Mouse (Mus musculus): Measurements from ENCODE around the gene Ugt2a2. TPM values are rescaled to one million over a fixed set of nuclear protein-coding genes. Genes with fewer than 3 reads are reported as not detected.
A peak's percentile ranks its signal among the peaks of the same experiment; 100 is the strongest.
"Not testable (repeated sequence)": the region's sequence is repeated elsewhere in the genome, so short reads cannot be mapped to it uniquely, and the experiment has no call there.

Ugt2a2 gene
- polyA plus RNA-seq, 1 experiment from 2014 or later, result not detected

DNA sequence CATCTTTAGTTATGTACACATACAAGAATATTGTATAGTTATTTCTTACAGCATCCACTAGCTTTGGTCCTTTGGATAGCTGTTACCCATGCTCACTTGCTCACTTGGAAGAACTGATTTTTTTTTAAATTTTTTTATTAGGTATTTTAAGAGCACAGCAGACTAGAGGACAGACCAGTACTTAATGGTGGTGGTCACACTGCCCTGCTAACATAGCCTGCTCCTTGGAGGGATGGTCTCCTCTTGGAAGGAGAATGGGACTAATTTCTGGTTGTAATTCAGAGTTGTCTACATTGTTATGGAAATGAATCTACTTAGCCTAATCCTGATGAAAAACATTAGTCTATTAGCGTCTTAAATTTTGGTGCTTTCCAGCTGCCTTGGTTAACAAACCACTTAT lies 23.2 kb downstream of the Ugt2a2 start:
- WGBS, result 51% methylated on average over 1 of the region's 1 CpGs
- H3K27me3 ChIP-seq (ENCODE audit: insufficient read depth, low read length), result no peaks in the 10 kb centered on the region
- no peak for DNase-seq
- H3K9ac ChIP-seq, result no peak overlapping the region
- ATAC-seq (ENCODE audit: insufficient read depth), result no peak
- no peaks in the 10 kb centered on the region for H3K4me1 ChIP-seq (ENCODE audit: insufficient read depth)
- TF ChIP-seq CTCF (IDR thresholded peaks at IDR 0.05; ENCODE audit: low read depth), result no peak
- H3K4me3 ChIP-seq (ENCODE audit: low read depth, low read length), result no peak overlapping the region
- H3K27ac ChIP-seq (ENCODE audit: low read depth), result no peak overlapping the region
- no peaks in the 10 kb centered on the region for H3K36me3 ChIP-seq (ENCODE audit: insufficient read depth)
- no peaks in the 10 kb centered on the region for H3K9me3 ChIP-seq (ENCODE audit: low read depth, low read length)
- no peak overlapping the region for H3K4me2 ChIP-seq

DNA sequence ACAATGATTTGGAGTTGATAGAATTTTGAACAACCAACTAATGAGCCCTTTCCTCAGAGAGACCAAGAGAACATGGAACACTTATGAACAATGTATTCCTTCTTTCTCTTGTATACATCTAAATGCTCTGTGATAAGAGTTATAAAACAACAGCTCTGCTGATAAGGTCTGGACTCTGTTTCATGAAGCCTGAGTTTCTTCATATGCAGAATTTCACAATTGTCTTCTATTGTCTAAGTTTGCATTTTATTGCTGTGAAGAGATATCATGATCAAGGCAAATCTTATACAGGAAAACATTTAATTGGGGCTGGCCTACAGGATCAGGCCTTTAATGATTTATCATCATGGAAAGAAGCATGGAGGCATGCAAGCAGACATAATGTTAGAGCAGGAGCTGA lies 24.4 kb downstream of the Ugt2a2 start:
- H3K9ac ChIP-seq, result no peak overlapping the region
- no peak for DNase-seq
- ATAC-seq (ENCODE audit: insufficient read depth), result no peak
- no peaks in the 10 kb centered on the region for H3K9me3 ChIP-seq (ENCODE audit: low read depth, low read length)
- no peak overlapping the region for H3K4me2 ChIP-seq
- no peak overlapping the region for H3K4me3 ChIP-seq (ENCODE audit: low read depth, low read length)
- H3K4me1 ChIP-seq (ENCODE audit: insufficient read depth), result no peaks in the 10 kb centered on the region
- H3K36me3 ChIP-seq (ENCODE audit: insufficient read depth), result no peaks in the 10 kb centered on the region
- H3K27me3 ChIP-seq (ENCODE audit: insufficient read depth, low read length), result no peaks in the 10 kb centered on the region
- H3K27ac ChIP-seq (ENCODE audit: low read depth), result no peak overlapping the region
- no peak for TF ChIP-seq CTCF (IDR thresholded peaks at IDR 0.05; ENCODE audit: low read depth)

DNA sequence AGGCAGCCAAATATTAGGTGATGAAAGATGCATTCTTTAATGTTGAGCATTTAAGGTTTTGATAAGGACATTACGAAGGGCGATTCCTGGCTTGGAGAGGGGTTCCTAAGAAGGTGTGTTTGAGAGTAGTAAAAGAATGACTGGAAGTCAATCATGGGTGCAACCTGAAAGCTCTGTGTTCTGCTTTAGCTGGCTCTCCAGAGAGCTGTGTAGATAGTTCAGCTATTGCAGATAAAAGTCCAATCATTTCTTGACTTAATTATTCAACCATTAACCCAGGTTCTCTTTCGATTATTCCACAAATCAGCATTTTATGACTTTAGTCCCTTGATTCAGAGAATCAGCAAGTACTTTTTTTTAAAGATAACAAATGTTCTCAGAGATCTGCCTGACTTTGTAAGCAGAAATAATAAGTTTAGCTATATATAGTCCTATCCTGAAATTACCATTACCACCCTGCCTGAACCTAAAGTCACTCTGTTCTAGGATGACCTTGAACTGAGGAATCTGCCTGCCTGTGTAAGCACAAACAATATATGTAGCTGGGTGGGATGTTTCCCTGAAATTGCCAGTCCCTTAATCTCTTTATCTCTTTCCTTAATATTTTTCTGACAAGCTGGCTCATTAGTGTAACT lies 25.7 kb downstream of the Ugt2a2 start:
- no peak for ATAC-seq (ENCODE audit: insufficient read depth)
- H3K4me2 ChIP-seq, result no peak overlapping the region
- no peak for DNase-seq
- H3K4me1 ChIP-seq (ENCODE audit: insufficient read depth), result no peaks in the 10 kb centered on the region
- no peaks in the 10 kb centered on the region for H3K27me3 ChIP-seq (ENCODE audit: insufficient read depth, low read length)
- no peak overlapping the region for H3K27ac ChIP-seq (ENCODE audit: low read depth)
- no peaks in the 10 kb centered on the region for H3K36me3 ChIP-seq (ENCODE audit: insufficient read depth)
- no peaks in the 10 kb centered on the region for H3K9me3 ChIP-seq (ENCODE audit: low read depth, low read length)
- TF ChIP-seq CTCF (IDR thresholded peaks at IDR 0.05; ENCODE audit: low read depth), result no peak
- WGBS, result 83% methylated on average over 3 of the region's 3 CpGs
- H3K9ac ChIP-seq, result no peak overlapping the region
- H3K4me3 ChIP-seq (ENCODE audit: low read depth, low read length), result no peak overlapping the region

DNA sequence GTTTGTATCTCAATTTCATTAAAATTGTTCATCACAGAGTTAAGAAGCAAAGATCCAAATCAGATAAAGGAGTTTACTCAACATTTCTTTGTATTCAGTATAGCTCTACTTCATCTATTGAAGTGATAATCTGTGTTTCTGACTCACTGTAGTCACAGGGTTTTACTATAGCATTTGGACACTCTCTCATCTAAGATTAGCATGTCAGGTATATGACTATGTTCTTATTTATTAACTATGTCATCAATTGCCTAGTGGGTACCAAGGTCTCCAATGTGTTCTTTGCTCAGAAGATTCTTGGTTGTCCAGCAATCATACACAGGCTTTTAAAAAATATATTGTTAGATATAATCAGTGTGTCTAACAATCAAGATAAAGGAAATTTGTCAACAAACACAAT lies 26.5 kb downstream of the Ugt2a2 start:
- Histone ChIP-seq H3K4me3 (ENCODE audit: low read depth, low read length) (no peak overlapping the region), H3K36me3 (ENCODE audit: insufficient read depth) (no peaks in the 10 kb centered on the region), H3K9me3 (ENCODE audit: low read depth, low read length) (no peaks in the 10 kb centered on the region), H3K4me1 (ENCODE audit: insufficient read depth) (no peaks in the 10 kb centered on the region), H3K27ac (ENCODE audit: low read depth) (no peak overlapping the region), H3K4me2 (no peak overlapping the region), H3K27me3 (ENCODE audit: insufficient read depth, low read length) (no peaks in the 10 kb centered on the region), H3K9ac (no peak overlapping the region)
- TF ChIP-seq CTCF (IDR thresholded peaks at IDR 0.05; ENCODE audit: low read depth), result no peak
- no peak for ATAC-seq (ENCODE audit: insufficient read depth)
- DNase-seq, result no peak

DNA sequence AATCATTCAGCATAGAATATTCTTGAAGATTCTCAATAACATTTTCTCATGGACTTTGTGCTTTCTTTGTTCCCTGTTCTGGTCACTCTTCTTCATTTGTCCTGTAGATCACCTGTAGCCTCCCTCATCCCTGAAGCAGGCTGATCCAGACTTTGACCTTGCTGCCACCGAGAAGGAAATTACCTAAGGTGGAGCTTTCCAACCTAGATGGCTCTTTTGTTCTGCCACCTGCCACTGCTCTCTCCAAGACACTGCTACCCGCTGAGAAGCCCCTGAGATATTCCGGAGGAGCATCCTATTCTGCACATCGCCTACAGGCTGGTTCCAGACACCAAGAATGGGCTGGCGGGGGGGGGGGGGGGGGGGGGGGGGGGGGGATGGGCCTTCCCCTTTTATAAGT lies 29.5 kb downstream of the Ugt2a2 start:
- H3K9me3 ChIP-seq (ENCODE audit: low read depth, low read length), result not testable (repeated sequence)

DNA sequence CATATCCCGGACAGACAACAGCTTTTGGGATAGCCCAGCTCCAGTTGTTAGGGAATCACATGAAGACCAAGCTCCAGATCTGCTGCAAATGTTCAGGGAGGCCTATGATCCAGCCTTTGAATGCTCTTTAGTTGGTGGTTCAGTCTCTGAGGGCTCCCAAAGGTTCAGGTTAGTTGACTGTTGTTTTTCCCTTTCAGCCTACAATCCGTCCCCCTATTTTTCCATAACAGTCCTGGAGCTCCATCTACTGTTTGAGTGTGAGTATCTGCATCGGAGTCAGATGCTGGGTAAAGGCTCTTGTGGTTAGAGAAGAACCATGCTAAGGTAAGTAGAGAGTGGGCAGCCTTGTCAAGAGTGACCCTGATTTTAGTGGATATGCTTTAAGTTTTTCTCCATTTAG lies 45.8 kb downstream of the Ugt2a2 start:
- Histone ChIP-seq H3K4me2 (no peak overlapping the region), H3K27ac (ENCODE audit: low read depth) (no peak overlapping the region), H3K36me3 (ENCODE audit: insufficient read depth) (no peaks in the 10 kb centered on the region), H3K4me3 (ENCODE audit: low read depth, low read length) (no peak overlapping the region), H3K27me3 (ENCODE audit: insufficient read depth, low read length) (no peaks in the 10 kb centered on the region), H3K9me3 (ENCODE audit: low read depth, low read length) (no peaks in the 10 kb centered on the region), H3K4me1 (ENCODE audit: insufficient read depth) (no peaks in the 10 kb centered on the region), H3K9ac (no peak overlapping the region)
- WGBS, result 41% methylated on average over 3 of the region's 3 CpGs
- peak; percentile 54 for TF ChIP-seq CTCF (IDR thresholded peaks at IDR 0.05; ENCODE audit: low read depth)
- DNase-seq (peak; percentile 56), ATAC-seq (ENCODE audit: insufficient read depth) (no peak)

More for the DNA sequence above, 29.5 kb downstream of the Ugt2a2 start:
- WGBS, result 85% methylated on average over 4 of the region's 5 CpGs
- not testable (repeated sequence) for H3K4me2 ChIP-seq; H3K27me3 ChIP-seq (ENCODE audit: insufficient read depth, low read length); H3K9ac ChIP-seq; H3K36me3 ChIP-seq (ENCODE audit: insufficient read depth); H3K4me1 ChIP-seq (ENCODE audit: insufficient read depth); ATAC-seq (ENCODE audit: insufficient read depth); DNase-seq; H3K4me3 ChIP-seq (ENCODE audit: low read depth, low read length); H3K27ac ChIP-seq (ENCODE audit: low read depth)

DNA sequence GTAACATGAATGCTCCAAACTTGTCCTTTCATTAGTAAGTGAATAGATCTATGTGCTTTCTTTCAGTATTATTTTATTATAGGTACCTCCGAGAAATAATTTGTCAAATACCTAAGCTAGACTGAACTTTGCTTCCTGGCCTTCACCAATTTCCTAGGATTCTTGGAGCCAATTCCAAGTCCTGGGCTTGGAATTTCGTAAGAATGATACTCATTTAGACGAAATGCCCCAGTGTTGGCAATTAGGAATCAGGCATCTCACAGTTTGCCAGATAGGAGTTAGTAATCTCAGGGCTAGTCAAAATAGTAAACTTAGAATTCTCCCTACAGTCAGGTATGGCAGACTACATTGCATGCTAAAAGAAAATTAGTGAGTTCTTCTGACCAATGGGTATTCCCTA lies 56.4 kb downstream of the Ugt2a2 start:
- H3K27ac ChIP-seq (ENCODE audit: low read depth), result no peak overlapping the region
- H3K4me1 ChIP-seq (ENCODE audit: insufficient read depth), result no peaks in the 10 kb centered on the region
- no peaks in the 10 kb centered on the region for H3K36me3 ChIP-seq (ENCODE audit: insufficient read depth)
- no peak overlapping the region for H3K4me2 ChIP-seq
- TF ChIP-seq CTCF (IDR thresholded peaks at IDR 0.05; ENCODE audit: low read depth), result no peak
- no peaks in the 10 kb centered on the region for H3K9me3 ChIP-seq (ENCODE audit: low read depth, low read length)
- H3K4me3 ChIP-seq (ENCODE audit: low read depth, low read length), result no peak overlapping the region
- WGBS, result 83% methylated on average over 3 of the region's 3 CpGs
- no peaks in the 10 kb centered on the region for H3K27me3 ChIP-seq (ENCODE audit: insufficient read depth, low read length)
- ATAC-seq (ENCODE audit: insufficient read depth) (no peak), DNase-seq (no peak)
- H3K9ac ChIP-seq, result no peak overlapping the region

DNA sequence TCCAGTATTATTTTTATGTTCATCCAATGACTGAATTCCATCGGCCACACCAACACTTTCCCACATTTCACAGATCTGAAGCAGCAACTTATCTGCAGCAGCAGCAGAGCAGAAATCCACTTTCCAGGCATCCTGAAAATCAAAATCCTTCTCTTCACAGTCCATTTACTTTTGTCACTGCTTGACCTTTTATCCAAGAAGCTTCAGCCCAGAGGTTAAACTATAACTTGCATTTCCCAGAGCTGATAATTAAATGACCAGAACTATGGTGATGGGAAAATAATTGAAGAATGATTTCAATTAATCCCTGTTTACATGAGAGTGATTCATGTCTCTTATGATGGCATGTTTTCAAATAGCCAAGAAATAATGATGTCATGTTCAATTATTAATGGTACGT lies 58.0 kb downstream of the Ugt2a2 start, which contains the start of gene Ugt2b38:
Ugt2b38 (minus strand) TSS at position 163 of the 400 bp plus-strand sequence.
- not testable (repeated sequence) for H3K36me3 ChIP-seq (ENCODE audit: insufficient read depth); H3K4me2 ChIP-seq; H3K27ac ChIP-seq (ENCODE audit: low read depth); ATAC-seq (ENCODE audit: insufficient read depth); H3K27me3 ChIP-seq (ENCODE audit: insufficient read depth, low read length); H3K9me3 ChIP-seq (ENCODE audit: low read depth, low read length); DNase-seq; H3K4me1 ChIP-seq (ENCODE audit: insufficient read depth); H3K4me3 ChIP-seq (ENCODE audit: low read depth, low read length); H3K9ac ChIP-seq
- WGBS, result 93% methylated on average over 1 of the region's 2 CpGs

Other genes with a start within 250 kb of the Ugt2a2 start
- gene Ugt2b37, start 227.5 kb downstream of the Ugt2a2 start, polyA plus RNA-seq (2014; fragmentation: Nextera tagmentation; extraction: Ambion mirVana), result not detected in 2 replicates
- not detected in 2 replicates for gene Ugt2a3, start 145.1 kb downstream of the Ugt2a2 start, polyA plus RNA-seq (2014; fragmentation: Nextera tagmentation; extraction: Ambion mirVana)
- not detected in 2 replicates for gene Ugt2b38, start 58.1 kb downstream of the Ugt2a2 start, polyA plus RNA-seq (2014; fragmentation: Nextera tagmentation; extraction: Ambion mirVana)
- not detected in 2 replicates for gene Gm43638, start 4.5 kb upstream of the Ugt2a2 start, polyA plus RNA-seq (2014; fragmentation: Nextera tagmentation; extraction: Ambion mirVana)
- not detected in 2 replicates for gene Ugt2a1, start 8.6 kb upstream of the Ugt2a2 start, polyA plus RNA-seq (2014; fragmentation: Nextera tagmentation; extraction: Ambion mirVana)
- not detected in 2 replicates for gene Sult1b1, start 55.9 kb upstream of the Ugt2a2 start, polyA plus RNA-seq (2014; fragmentation: Nextera tagmentation; extraction: Ambion mirVana)
- not detected in 2 replicates for gene Sult1d1, start 86.8 kb upstream of the Ugt2a2 start, polyA plus RNA-seq (2014; fragmentation: Nextera tagmentation; extraction: Ambion mirVana)
- gene Sult1e1, start 109.3 kb upstream of the Ugt2a2 start, polyA plus RNA-seq (2014; fragmentation: Nextera tagmentation; extraction: Ambion mirVana), result not detected in 2 replicates
- not detected in 2 replicates for gene Csn1s1, start 183.9 kb upstream of the Ugt2a2 start, polyA plus RNA-seq (2014; fragmentation: Nextera tagmentation; extraction: Ambion mirVana)
- not detected in 2 replicates for gene Csn2, start 217.4 kb upstream of the Ugt2a2 start, polyA plus RNA-seq (2014; fragmentation: Nextera tagmentation; extraction: Ambion mirVana)